Mouse (Mus musculus) kidney, adult 2 months (tissue): Measurements from ENCODE around the gene Sco2. TPM values are rescaled to one million over a fixed set of nuclear protein-coding genes. Genes with fewer than 3 reads are reported as not detected.

Source experiments
- DNase-seq: peaks from one replicate; pipeline ENCODE4 v3.0.0; 2021
- H3K27ac ChIP-seq: fragments of 200-500 bp; 2 replicates; pipeline ENCODE4 v1.5.1; 2012; ENCODE audit warnings: low read depth, low read length, control low read depth, inconsistent platforms; ENCODE audit not compliant: insufficient read depth
- H3K27me3 ChIP-seq: fragments of 200-500 bp; replicated peaks from 2 replicates; pipeline ENCODE4 v1.6.1; 2012; ENCODE audit warnings: mild to moderate bottlenecking, moderate library complexity, low read length, inconsistent platforms; ENCODE audit not compliant: control insufficient read depth, insufficient read depth
- H3K36me3 ChIP-seq: fragments of 200-500 bp; 2 replicates; pipeline ENCODE4 v1.6.1; 2012; ENCODE audit warnings: mild to moderate bottlenecking, moderate library complexity, low read length, inconsistent platforms; ENCODE audit not compliant: control insufficient read depth, insufficient read depth
- H3K4me1 ChIP-seq: fragments of 200-500 bp; 2 replicates; pipeline ENCODE4 v1.6.1; 2011; ENCODE audit warnings: low read length; ENCODE audit not compliant: control insufficient read depth, insufficient read depth
- H3K4me3 ChIP-seq: fragments of 200-500 bp; 2 replicates; pipeline ENCODE4 v1.5.1; 2011; ENCODE audit warnings: mild to moderate bottlenecking, low read depth, low read length, control low read depth; ENCODE audit not compliant: insufficient read depth
- CTCF ChIP-seq: fragments of 200-500 bp; conservative IDR thresholded peaks from 2 replicates; pipeline ENCODE4 v1.5.1; 2011; ENCODE audit warnings: low read depth, mild to moderate bottlenecking, control low read depth, low read length, moderate library complexity, mixed read lengths; ENCODE audit not compliant: insufficient read depth, insufficient read length
- POLR2A ChIP-seq: fragments of 200-500 bp; IDR thresholded peaks from one replicate; pipeline ENCODE4 v1.6.1; 2011; ENCODE audit warnings: low read depth, low read length, control low read depth
- WGBS: fragments of 180-500 bp; shearing (Covaris S2); methylation state at CpG from one replicate; pipeline ENCODE4 v1.1.7; 2018; 5-methylcytosine and 5-hydroxymethylcytosine counted together
- polyA plus RNA-seq: library from polyadenylated mRNA; depleted of rRNA; stranded (reverse); fragments of >200 nt; gene quantifications from 2 replicates; pipeline ENCODE4 v1.2.3, GENCODE M21; 2012; rRNA removed

The Sco2 gene
- polyA plus RNA-seq, 1 experiment: 59.5 TPM

GRCm38 (mm10) chr15:89334271-89334670, 39.4 kb downstream of the Sco2 start, which contains the start of gene Miox:
Gene Miox, plus strand, starts transcription at chr15:89334398.
- Histone ChIP-seq H3K4me1 (peaks cover 4% of the 10 kb centered on the region; the same call in 1 of the 2 replicates), H3K36me3 (peaks cover 11% of the 10 kb centered on the region; the same call in 1 of the 2 replicates), H3K27ac (peak within 1 kb of the TSS; percentile 77), H3K27me3 (no peaks in the 10 kb centered on the region), H3K4me3 (peak within 1 kb of the TSS; percentile 54)
- TF ChIP-seq CTCF (no peak), POLR2A (peak; percentile 97)
- peak; percentile 93 for DNase-seq
- WGBS: 59% methylated on average over 7 of the region's 7 CpGs

- no peaks in the 10 kb centered on the region for H3K27me3 ChIP-seq
- no peak overlapping the region for H3K4me3 ChIP-seq
- no peak for TF ChIP-seq CTCF
- no peak for TF ChIP-seq POLR2A
- H3K4me1 ChIP-seq: no peaks in the 10 kb centered on the region; the same call in 1 of the 2 replicates
- peak overlapping the region; percentile 42; the same call in 1 of the 2 replicates for H3K27ac ChIP-seq
- no peaks in the 10 kb centered on the region for H3K36me3 ChIP-seq
- 36% methylated on average over 5 of the region's 5 CpGs for WGBS
- DNase-seq: peak; percentile 90
Measured at GRCm38 (mm10) chr15:89326441-89326840, 47.2 kb downstream of the Sco2 start.

DNA sequence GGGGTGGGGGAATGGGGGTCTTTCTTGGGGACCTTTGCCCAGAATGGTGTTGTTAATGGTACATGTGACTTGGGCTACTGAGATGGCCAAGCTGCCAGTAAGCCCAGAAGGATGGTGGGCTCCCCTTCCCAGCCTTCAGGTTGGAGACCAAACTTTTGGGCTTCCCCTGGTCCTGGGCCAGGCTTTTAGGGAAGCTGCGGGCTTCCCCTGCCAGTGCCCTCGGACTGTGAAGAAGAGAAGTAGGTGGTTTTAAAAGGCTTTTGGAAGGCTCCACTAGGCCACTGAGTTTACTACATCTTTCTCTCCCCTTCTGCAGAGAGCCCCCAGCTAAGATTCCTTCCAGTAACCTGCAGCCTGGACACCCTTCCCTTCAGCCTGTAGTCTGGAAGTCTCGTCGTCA, 50.0 kb downstream of the Sco2 start:
- DNase-seq: no peak
- Histone ChIP-seq H3K27me3 (no peaks in the 10 kb centered on the region), H3K4me1 (no peaks in the 10 kb centered on the region; the same call in 1 of the 2 replicates), H3K36me3 (no peaks in the 10 kb centered on the region), H3K27ac (no peak overlapping the region), H3K4me3 (no peak overlapping the region)
- 86% methylated on average over 4 of the region's 4 CpGs for WGBS
- TF ChIP-seq CTCF (no peak), POLR2A (no peak)

- Histone ChIP-seq H3K27ac (no peak within 1 kb of the TSS), H3K27me3 (no peaks in the 10 kb centered on the region), H3K36me3 (no peaks in the 10 kb centered on the region), H3K4me1 (no peaks in the 10 kb centered on the region; the same call in 1 of the 2 replicates), H3K4me3 (peak within 1 kb of the TSS; percentile 18)
- TF ChIP-seq CTCF (no peak), POLR2A (no peak)
- DNase-seq: no peak
- 11% methylated on average over 26 of the region's 26 CpGs for WGBS
Measured at GRCm38 (mm10) chr15:89322670-89323522, 50.8 kb downstream of the Sco2 start, which contains the start of gene Adm2. Gene Adm2, plus strand, starts transcription at chr15:89322720.

Other genes with a start within 250 kb of the Sco2 start
- gene Hdac10, start 245.1 kb downstream of the Sco2 start, polyA plus RNA-seq: 26.5 and 27.7 TPM in 2 replicates
- gene Mapk12, start 233.1 kb downstream of the Sco2 start, polyA plus RNA-seq: 12.7 and 13.9 TPM in 2 replicates
- 6.0 and 7.9 TPM in 2 replicates for gene Mapk11, start 224.2 kb downstream of the Sco2 start, polyA plus RNA-seq
- gene Plxnb2, start 193.1 kb downstream of the Sco2 start, polyA plus RNA-seq: 288 and 297 TPM in 2 replicates
- gene Dennd6b, start 177.3 kb downstream of the Sco2 start, polyA plus RNA-seq: 11.2 and 15.0 TPM in 2 replicates
- gene Ppp6r2, start 162.3 kb downstream of the Sco2 start, polyA plus RNA-seq: 85.0 and 148 TPM in 2 replicates
- 174 and 184 TPM in 2 replicates for gene Sbf1, start 58.5 kb downstream of the Sco2 start, polyA plus RNA-seq
- gene Adm2, start 51.1 kb downstream of the Sco2 start, polyA plus RNA-seq: 12.1 and 13.4 TPM in 2 replicates
- gene Miox, start 39.4 kb downstream of the Sco2 start, polyA plus RNA-seq: 7,787 and 8,230 TPM in 2 replicates
- 40.2 and 43.7 TPM in 2 replicates for gene Lmf2, start 18.2 kb downstream of the Sco2 start, polyA plus RNA-seq
- 111 and 124 TPM in 2 replicates for gene Ncaph2, start 18.1 kb downstream of the Sco2 start, polyA plus RNA-seq
- 1.8 and 3.1 TPM in 2 replicates for gene Tymp, start 3.2 kb upstream of the Sco2 start, polyA plus RNA-seq
- 1.6 and 2.2 TPM in 2 replicates for gene Odf3b, start 5.4 kb upstream of the Sco2 start, polyA plus RNA-seq
- not detected in 2 replicates for gene Klhdc7b, start 11.1 kb upstream of the Sco2 start, polyA plus RNA-seq
- not detected in 2 replicates for gene Syce3, start 36.7 kb upstream of the Sco2 start, polyA plus RNA-seq
- 55.3 and 64.1 TPM in 2 replicates for gene Cpt1b, start 52.0 kb upstream of the Sco2 start, polyA plus RNA-seq
- 0.76 and 0.99 TPM in 2 replicates for gene C730034F03Rik, start 55.7 kb upstream of the Sco2 start, polyA plus RNA-seq
- 1.1 and 1.5 TPM in 2 replicates for gene Gm44502, start 55.9 kb upstream of the Sco2 start, polyA plus RNA-seq
- gene Chkb, start 56.1 kb upstream of the Sco2 start, polyA plus RNA-seq: 58.2 and 62.6 TPM in 2 replicates
- gene Mapk8ip2, start 80.1 kb upstream of the Sco2 start, polyA plus RNA-seq: 0.29 and 0.59 TPM in 2 replicates
- 26.0 and 30.0 TPM in 2 replicates for gene Arsa, start 103.6 kb upstream of the Sco2 start, polyA plus RNA-seq
- gene Shank3, start 125.8 kb upstream of the Sco2 start, polyA plus RNA-seq: 18.0 and 19.5 TPM in 2 replicates
- gene Acr, start 194.5 kb upstream of the Sco2 start, polyA plus RNA-seq: 0.58 and 0.74 TPM in 2 replicates
- gene Rabl2, start 218.1 kb upstream of the Sco2 start, polyA plus RNA-seq: 16.9 and 18.1 TPM in 2 replicates